Mouse (Mus musculus) urinary bladder, postnatal 14 days (tissue): ENCODE measurements at regions not wholly inside any gene's neighbourhood (a gene's known extent, or its start where the extent isn't known, plus 50 kb on each side); places are given as distances from the start of the nearest gene placed in this dataset.

ENCODE experiments used
- DNase-seq: peaks from one replicate; pipeline ENCODE4 v3.0.0; 2021; ENCODE audit warnings: low spot score

- no peak for DNase-seq
Measured at GRCm38 (mm10) chr2:73041475-73041874, 55.0 kb upstream of the Gm11084 start.

GRCm38 (mm10) chr2:73040031-73040430 is 53.5 kb upstream of the Gm11084 start:
- DNase-seq = no peak

- no peak for DNase-seq
Measured at GRCm38 (mm10) chr2:73039300-73039699, 52.8 kb upstream of the Gm11084 start.

GRCm38 (mm10) chr2:73038290-73038732 is 51.8 kb upstream of the Gm11084 start:
- peak; percentile 50 for DNase-seq

DNA sequence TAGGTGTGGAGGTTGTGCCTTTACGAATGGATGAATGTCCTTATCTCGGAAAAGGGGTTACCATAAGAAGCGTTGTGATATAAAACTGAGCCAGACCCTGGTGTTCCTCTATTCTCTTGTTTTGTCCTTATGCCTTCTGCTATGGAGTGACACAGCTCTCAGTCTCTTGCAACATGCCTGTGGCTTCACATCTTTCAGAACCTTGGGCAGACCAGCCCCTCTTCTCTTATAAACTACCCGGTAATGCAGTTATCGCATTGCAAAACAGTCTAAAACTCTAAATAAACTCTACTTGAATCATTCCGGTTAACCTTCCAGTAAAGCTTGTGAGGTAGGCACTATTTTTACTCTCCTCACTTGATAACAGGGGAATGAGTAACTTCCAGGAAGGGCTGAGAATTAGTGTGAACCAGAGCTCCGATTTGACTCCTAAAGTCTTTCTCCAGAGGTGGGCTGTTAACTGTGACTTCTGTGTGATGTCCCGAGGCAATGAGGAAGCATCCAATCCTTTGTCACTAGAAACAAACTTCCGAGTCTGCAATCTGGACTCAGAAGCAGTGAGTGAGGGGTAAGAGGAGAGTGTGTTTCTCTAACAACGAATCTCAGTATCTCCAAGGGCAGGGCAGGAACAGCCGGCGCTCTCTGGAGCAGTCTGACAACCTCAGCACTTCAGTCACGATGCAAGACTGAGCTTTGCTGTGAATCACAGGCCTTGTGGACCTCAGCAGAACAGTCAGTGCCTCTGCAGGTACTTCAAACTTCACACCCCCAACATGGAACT is 50.9 kb upstream of the Gm11084 start:
- no peak for DNase-seq
